Mouse (Mus musculus): ENCODE measurements at regions not wholly inside any gene's neighbourhood (a gene's known extent, or its start where the extent isn't known, plus 50 kb on each side); places are given as distances from the start of the nearest gene placed in this dataset.

DNA sequence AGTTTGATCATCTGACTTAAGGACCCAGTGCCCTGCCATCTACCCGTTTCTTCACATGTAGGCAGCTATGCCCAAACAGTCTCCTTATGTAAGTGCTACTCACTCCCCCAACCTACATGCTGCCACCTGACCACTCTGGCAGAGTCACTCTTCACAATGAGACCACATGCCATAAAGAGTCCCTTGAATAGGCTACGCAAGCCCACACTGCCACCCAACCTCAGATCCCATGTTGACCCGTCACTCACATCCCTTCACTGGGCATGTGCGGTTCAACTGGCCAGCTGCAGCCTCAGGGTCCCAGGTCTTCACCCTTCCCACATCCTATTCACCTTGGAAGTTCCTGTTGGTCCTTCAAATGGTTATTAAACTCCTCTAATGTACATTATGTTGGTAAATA, 106.3 kb downstream of the Irs2 start:
- no peak for TF ChIP-seq EP300 (IDR thresholded peaks at IDR 0.05; ENCODE audit: low read depth)
- TF ChIP-seq CTCF (IDR thresholded peaks at IDR 0.05; ENCODE audit: low read depth): no peak
